Mouse (Mus musculus): Measurements from ENCODE around the gene Cbx6. TPM values are rescaled to one million over a fixed set of nuclear protein-coding genes. Genes with fewer than 3 reads are reported as not detected.
"Not testable (repeated sequence)": the region's sequence is repeated elsewhere in the genome, so short reads cannot be mapped to it uniquely, and the experiment has no call there.

The Cbx6 gene
- total RNA-seq, 2 experiments from 2014 or later, result 370 to 387 TPM

DNA sequence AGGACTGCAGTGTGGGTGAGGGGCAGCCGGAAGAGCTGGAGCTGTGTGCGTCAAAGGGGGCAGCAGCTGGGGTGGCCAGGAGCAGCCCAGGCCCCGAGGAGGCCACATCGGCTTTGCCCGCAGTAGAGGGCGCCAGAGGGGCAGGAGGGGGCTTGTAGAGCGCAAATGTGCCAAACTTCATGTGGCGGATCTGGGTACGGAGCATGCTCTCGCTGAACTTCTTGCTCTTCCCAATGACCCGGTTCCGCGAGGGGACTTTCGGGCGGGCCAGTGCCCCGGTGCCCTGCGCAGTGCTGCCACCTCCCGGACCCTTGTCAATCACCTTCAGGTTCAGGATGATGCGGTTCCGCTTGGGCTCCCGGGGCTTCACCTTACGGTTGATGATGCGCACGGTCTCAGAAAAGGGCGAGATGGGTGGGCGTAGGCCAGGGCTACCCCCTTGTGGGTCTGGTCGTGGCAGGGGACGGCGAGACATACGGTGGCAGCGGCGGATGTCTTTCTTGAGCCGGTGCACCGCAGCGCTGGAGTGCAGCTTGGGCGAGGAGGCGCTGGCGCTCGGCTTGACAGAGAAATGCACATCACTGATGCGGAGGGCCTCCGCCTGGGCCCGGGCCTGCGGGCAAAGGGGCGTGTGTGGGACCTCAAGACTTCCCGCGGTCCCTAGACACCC lies 6.0 kb downstream of the Cbx6 start:
- intact Hi-C loops (cut with DNase I), result no loop called here

GRCm38 (mm10) chr15:79827778-79828210 lies 6.7 kb downstream of the Cbx6 start:
- H3K27ac ChIP-seq, result peak overlapping the region; percentile 76
- TF ChIP-seq CTCF (IDR thresholded peaks at IDR 0.05), result no peak
- peak in 1 of 2 experiments; percentile 32 for DNase-seq (ENCODE audit: extremely low spot score in 1 of 2, low spot score in 2 of 2)
- intact Hi-C loops (cut with DNase I), result no loop called here
- H3K4me3 ChIP-seq, result peak overlapping the region; percentile 38

More for the DNA sequence above, 6.0 kb downstream of the Cbx6 start:
- TF ChIP-seq CTCF (IDR thresholded peaks at IDR 0.05), result peak; percentile 55
- peak; percentile 45 to 52 for DNase-seq (ENCODE audit: extremely low spot score in 1 of 2, low spot score in 2 of 2)
- peak overlapping the region; percentile 76 for H3K27ac ChIP-seq
- H3K4me3 ChIP-seq, result peak overlapping the region; percentile 38

DNA sequence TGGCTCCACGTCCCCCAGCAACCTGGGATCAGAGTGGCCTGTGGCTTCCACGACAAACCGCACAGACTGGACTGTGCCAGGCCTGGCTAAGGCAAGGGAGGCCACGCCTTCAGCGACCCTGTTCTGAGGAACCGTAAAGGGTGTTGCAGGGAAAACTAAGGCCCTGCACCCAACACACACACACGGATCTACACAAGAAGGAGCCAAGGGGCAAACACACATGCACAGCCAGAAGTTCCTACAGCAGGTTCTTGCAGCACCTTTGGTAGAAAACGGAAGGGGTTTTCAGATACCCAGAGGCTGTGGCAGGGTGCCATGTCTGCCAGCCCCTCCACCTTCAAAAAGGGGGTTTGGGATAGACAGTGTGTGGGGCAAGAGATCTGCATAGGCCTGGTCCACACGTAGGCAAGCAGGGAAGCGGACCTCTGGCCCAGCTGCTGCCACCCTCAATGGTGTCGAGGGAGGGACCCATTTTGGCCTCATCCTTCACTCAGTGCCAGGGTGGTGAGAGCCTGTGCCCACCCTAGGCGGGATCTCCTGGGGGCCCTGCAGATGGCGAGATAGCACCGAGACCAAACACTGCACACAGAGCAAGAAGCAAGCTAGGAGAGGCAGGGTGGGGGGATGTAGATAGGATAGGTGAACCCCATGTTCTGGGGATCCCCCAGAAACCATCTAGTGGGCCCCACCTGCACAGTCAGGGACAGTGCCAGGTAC lies 7.3 kb downstream of the Cbx6 start:
- intact Hi-C loops (cut with DNase I), result no loop called here
- TF ChIP-seq CTCF (IDR thresholded peaks at IDR 0.05), result no peak
- Histone ChIP-seq H3K27ac (peak overlapping the region; percentile 76), H3K4me3 (peak overlapping the region; percentile 38; the same call in 1 of the 2 replicates)
- no peak for DNase-seq (ENCODE audit: extremely low spot score in 1 of 2, low spot score in 2 of 2)

DNA sequence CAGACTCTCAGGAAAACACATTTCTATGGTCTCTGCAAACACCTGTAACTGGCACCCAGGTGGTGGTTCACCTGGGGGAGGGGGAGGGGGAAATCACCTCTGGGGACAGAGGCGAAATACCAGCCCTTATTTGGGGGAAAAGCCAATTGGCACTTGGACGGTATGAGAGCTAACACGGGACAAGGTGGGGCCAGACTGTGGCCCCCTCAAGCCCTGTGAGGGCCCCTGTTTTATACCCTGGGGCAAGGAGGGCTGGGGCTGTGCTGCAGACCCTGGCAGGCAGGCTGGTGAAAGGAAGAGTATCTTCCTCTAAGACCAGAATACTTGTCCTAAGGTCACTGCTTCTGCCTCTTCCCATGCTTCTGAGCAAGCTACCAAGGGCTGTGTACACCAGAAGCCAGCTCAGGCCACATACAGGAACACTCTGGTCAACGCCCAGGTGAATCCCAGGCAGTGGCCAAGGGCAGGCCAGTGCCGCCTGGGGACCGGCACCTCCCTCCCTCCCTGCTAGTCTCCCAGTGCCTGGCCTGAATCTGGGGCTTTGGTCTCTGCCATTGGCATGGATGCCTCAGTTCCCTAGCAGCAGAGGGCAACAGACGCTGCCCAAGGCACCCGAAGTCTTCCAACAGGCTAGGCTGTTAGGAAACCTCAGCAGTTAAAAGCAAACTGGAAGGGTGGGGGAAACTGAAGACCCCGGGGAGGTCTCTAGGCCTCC lies 8.1 kb downstream of the Cbx6 start:
- no peak for TF ChIP-seq CTCF (IDR thresholded peaks at IDR 0.05)
- DNase-seq (ENCODE audit: extremely low spot score in 1 of 2, low spot score in 2 of 2), result no peak
- Histone ChIP-seq H3K4me3 (no peak overlapping the region; the same call in 1 of the 2 replicates), H3K27ac (peak overlapping the region; percentile 76)
- intact Hi-C loops (cut with DNase I), result no loop called here

GRCm38 (mm10) chr15:79825146-79825825 lies 9.2 kb downstream of the Cbx6 start:
- intact Hi-C loops (cut with DNase I), result no loop called here
- peak; percentile 63 for TF ChIP-seq CTCF (IDR thresholded peaks at IDR 0.05)
- no peak overlapping the region for H3K4me3 ChIP-seq
- peak; percentile 30 to 33 for DNase-seq (ENCODE audit: extremely low spot score in 1 of 2, low spot score in 2 of 2)
- peak overlapping the region; percentile 37; the same call in 1 of the 2 replicates for H3K27ac ChIP-seq

GRCm38 (mm10) chr15:79823588-79824280 lies 10.8 kb downstream of the Cbx6 start:
- no peak overlapping the region for H3K27ac ChIP-seq
- intact Hi-C loops (cut with DNase I), result no loop called here
- TF ChIP-seq CTCF (IDR thresholded peaks at IDR 0.05), result no peak
- H3K4me3 ChIP-seq, result no peak overlapping the region
- DNase-seq (ENCODE audit: extremely low spot score in 1 of 2, low spot score in 2 of 2), result peak; percentile 35 to 41

DNA sequence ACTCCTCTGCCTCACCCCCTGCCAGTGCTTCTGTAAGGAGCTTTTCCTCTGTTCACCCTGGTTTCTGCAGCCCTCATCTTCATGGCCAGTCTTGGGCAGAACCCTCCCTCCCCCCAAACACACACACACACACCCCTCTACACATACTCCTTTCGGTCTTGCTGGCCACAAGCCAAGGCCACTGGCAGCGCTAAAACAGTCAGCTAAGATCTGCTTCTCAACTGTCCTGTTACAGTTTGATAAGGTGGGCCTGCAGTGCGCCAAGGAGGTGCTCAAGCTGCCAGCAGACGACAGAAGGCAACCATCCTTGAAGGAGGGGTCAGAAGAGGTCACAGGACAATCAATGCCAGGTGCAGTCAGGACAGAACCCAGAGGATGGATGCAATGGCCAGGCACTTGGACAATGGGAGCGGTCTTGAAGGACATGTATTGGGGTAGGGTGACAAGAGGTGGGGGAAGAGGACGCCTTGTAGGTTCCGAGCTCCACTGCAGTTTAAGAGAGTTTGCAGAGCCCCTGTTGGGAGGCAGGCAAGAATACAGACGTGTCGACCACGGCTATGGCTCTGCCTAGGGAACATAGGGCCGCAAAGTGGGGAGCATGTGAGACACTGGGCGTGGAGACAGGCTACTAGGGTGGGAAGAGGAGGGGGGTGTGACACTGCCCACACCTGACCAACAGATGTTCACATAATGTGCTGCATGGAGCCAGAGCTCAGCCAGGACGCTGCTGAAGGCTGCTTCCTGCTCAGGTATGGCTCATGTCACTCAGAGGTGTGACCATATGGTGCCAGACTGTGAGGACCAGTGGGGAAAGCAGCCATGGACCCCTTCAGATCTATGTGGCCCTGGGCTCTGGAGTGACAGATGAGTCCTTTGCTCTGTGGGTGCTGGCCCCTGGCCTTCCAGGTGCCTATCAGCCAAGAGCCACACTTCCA lies 12.0 kb downstream of the Cbx6 start:
- intact Hi-C loops (cut with DNase I), result no loop called here
- no peak for DNase-seq (ENCODE audit: extremely low spot score in 1 of 2, low spot score in 2 of 2)
- TF ChIP-seq CTCF (IDR thresholded peaks at IDR 0.05), result no peak
- H3K4me3 ChIP-seq, result no peak overlapping the region
- no peak overlapping the region for H3K27ac ChIP-seq

- TF ChIP-seq CTCF (IDR thresholded peaks at IDR 0.05), result peak; percentile 32
- Histone ChIP-seq H3K27ac (no peak overlapping the region), H3K4me3 (no peak overlapping the region)
- no peak for DNase-seq (ENCODE audit: extremely low spot score in 1 of 2, low spot score in 2 of 2)
- intact Hi-C loops (cut with DNase I), result no loop called here
Measured at GRCm38 (mm10) chr15:79818325-79818724, 16.2 kb downstream of the Cbx6 start.

GRCm38 (mm10) chr15:79813666-79814258 lies 20.7 kb downstream of the Cbx6 start:
- Histone ChIP-seq H3K4me3 (no peak overlapping the region), H3K27ac (no peak overlapping the region)
- DNase-seq (ENCODE audit: extremely low spot score in 1 of 2, low spot score in 2 of 2), result no peak
- intact Hi-C loops (cut with DNase I), result no loop called here
- TF ChIP-seq CTCF (IDR thresholded peaks at IDR 0.05), result no peak

GRCm38 (mm10) chr15:79812840-79813239 lies 21.6 kb downstream of the Cbx6 start:
- H3K27ac ChIP-seq; intact Hi-C loops (cut with DNase I); DNase-seq (ENCODE audit: extremely low spot score in 1 of 2, low spot score in 2 of 2); H3K4me3 ChIP-seq: not testable (repeated sequence)

Measured in left cerebral cortex, adult 2 months (tissue).